Mouse (Mus musculus) adrenal gland (tissue): ENCODE data around the gene Tead1.

ENCODE experiments used
- intact Hi-C: fragments of 180-260 bp; cut with DNase I; formaldehyde crosslinking; loops from one replicate; pipeline ENCODE4 v1.15.1; 2025

The Tead1 gene

DNA sequence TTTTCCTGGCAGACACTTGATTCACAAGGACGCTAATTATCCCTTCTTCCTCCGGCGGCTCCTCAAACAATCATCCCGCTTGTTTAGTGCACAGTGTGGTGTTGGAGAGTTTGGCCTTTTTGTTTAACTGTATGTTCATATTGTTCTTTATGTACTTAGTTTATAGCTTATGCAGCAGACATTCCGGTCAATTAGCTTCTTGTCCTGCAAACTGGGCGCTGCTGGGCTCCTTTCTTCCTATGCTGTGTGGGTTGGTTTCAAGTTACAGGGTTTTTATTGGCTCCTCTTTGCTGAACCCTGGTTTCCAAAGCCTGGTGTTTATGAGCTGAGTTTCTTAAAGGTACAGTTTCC is 128.3 kb downstream of the Tead1 start:
- intact Hi-C loops, result no loop called here

DNA sequence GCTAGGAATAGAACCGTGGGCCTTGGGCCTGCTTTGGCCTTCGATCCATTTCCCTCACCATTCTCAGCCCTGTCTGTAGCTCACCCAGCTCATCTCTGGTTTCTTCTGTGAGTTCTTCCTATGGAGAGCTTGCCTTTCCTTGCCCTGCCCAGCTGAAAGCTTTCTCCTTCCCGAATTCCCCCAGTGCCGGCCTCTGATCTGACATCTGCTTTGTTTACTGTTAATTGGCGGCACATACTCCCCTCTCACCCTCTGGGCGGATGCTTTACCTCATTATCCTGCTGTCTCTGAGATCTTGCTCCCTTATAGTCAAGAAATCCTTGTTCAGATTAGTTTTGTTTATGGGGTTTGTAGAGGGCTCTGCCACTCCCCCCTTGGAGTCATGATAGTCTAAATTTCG is 131.6 kb downstream of the Tead1 start:
- intact Hi-C loops, result no loop called here

DNA sequence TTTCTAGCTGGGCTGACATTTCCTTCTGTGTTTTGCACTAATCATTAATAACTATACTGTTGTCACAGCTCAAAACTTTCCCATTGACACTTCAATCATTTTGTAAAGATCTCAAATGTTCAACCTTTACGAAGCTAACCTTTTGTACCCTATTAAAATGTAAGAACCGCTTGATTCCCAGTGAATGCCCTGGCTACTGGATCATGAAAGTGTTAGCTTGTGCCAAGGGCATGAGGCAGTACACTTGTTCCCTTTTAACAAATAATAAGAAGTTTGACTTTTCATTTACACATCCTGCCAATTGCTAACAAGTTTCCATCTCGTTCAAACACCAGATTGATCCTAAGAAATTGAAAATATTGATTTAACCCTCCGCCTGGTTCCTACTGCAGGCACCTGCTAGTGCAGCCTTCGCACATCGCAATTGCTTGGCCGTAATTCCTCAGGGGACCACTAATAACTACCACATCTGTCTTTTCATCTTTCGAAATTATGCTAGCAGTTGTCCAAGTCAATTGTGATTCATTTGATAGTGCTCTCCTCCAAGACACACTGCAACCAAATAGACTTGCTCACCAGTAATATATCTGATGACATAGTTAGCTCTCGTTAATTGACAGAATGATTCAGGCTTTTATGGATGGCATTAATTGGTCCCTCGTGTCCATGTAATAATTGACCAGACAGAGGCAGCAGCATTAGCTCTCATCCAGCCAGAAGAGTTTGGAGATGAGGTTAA is 133.1 kb downstream of the Tead1 start:
- intact Hi-C loops, result no loop called here

DNA sequence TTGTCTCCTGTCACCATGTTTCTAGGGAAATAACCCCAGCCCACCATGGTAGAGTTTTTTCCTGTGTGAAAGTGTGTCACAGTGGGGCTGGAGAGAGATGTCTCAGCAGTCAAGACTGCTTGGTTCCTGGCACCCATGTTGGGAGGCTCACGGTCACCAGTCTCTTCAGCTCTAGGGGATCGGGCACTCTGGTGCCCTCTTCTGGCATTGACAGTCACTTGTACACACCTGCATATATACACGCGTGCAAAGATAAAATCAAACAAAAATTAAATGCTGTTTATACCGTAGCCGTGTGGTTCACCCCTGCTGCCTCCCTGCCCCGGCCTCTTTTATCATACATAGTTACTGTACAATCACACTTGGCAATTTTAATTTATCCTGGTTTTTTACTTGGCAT is 134.0 kb downstream of the Tead1 start:
- intact Hi-C loops, result no loop called here

DNA sequence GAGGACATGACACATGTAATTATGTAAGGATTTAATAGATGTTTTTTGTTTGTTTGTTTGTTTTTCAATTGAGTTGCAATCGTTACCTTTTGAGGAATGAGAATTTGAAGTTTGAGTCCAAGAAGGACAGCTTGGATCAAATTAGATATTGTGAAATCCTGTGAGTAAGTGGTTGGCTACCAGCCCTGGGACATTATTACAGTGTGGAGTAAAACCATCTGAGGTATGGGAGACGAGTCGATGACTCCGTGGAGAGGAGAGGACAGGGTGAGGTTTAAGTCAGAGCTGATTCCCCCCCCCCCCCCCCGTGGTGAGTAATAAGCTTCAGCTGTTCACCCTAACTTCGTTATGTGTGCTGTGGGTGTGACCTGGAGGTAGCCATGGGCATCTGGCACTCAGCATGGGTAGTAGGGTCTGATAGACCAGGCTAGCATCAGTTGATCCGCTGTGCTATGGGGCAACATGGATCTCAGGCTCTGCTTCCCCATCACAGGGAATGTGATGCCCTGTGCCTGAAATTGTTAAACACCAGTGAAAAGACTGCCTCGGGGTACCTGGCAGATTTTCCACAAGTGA is 134.7 kb downstream of the Tead1 start:
- intact Hi-C loops, result no loop called here

DNA sequence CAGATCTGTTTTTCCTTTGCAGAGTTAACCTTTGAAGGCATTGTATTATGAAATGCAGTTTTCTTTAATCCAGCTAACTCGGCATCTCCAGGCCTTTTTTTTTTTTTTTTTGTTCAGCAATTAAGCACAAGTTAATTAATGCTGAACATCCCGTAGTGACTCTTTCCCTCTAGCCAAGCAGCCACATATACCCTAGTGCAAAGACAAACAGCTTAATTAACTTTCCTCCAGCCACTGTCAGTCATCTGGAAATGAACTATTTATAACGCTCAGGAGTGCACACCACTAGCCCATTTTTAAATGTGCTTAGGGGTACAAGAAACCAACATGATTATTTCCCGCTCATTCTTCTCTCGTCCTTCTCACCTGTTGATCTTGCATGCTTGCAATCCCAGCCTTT is 136.9 kb downstream of the Tead1 start:
- intact Hi-C loops, result no loop called here

DNA sequence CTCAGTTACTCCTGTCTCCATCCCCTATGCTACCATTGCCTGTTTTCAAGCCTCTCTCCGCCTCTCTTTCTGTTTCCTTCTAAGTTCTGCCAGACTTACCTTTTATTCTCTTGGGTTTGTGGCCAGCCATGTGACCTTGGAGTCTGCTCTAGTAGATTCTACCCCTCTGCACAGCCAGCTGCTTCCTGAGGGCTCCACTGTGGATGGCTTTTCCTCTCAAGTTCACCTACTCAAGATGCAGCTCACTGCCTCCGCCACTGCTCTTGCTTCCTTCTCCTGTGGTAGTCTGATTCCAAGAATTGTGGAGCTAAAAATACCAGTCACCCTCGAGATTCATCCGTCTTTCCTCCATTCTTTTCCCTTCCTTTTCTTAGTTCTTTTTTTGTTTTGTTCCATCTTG is 140.7 kb downstream of the Tead1 start:
- intact Hi-C loops, result no loop called here

DNA sequence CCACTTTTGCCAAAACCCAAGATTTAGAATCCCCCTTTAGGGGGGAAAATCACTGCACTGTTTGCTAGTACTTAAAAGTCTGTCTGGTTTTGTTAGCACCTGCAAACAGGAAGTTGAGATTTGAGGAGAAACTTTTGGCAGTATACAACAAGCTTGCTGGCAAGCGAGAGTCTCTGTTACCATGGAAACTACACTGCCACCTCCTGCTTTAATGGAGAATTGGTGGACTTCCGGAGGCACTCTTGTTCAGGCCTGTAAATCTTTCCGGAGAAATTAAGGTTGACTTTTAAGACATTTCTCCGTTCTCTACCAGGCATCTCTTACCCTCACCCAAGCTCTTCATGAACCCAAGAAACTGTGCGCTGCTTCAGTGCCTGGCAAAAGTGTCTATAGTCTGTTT is 143.8 kb downstream of the Tead1 start:
- intact Hi-C loops, result no loop called here

DNA sequence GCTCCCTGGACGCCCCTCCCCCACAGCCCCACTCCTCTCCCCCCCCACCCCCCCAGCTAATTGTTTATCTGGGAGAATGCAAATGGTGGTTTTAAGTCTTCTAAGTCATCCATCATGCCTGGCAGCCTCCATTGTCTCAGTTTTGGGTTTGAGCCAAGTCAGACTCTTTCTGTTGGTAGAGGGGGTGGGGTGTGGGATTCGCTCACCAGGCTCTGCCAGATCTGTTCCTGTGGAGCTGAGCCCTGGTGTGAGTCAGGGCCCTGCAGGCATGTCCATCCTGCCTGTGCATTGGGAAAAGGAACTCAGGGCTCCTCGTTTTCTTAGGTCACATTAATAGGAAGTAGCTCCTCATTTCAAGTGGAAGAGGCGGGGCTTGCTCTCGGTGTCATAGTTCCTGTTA is 144.5 kb downstream of the Tead1 start:
- intact Hi-C loops, result no loop called here

DNA sequence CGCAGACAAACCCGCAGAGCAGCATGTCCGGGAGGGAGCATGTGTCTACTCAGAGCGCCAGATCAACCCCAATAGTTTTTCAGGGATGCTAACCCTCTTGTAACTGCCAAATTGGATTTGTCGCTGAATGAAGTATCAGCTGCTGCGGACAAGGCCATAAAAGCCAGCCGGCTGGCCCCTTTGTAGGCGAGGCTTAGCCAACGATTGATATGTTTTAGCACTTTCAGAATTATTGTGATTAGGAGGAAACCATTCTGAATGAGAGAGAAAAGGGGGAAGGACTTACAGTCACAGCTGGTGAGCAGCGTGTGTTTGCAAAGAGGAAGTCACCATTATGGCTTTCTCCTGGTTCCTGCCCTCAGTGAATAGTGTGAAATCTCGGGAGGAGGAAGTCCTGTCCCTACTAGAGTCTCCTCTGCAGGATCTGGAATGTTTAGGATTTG is 146.2 kb downstream of the Tead1 start:
- intact Hi-C loops, result no loop called here

DNA sequence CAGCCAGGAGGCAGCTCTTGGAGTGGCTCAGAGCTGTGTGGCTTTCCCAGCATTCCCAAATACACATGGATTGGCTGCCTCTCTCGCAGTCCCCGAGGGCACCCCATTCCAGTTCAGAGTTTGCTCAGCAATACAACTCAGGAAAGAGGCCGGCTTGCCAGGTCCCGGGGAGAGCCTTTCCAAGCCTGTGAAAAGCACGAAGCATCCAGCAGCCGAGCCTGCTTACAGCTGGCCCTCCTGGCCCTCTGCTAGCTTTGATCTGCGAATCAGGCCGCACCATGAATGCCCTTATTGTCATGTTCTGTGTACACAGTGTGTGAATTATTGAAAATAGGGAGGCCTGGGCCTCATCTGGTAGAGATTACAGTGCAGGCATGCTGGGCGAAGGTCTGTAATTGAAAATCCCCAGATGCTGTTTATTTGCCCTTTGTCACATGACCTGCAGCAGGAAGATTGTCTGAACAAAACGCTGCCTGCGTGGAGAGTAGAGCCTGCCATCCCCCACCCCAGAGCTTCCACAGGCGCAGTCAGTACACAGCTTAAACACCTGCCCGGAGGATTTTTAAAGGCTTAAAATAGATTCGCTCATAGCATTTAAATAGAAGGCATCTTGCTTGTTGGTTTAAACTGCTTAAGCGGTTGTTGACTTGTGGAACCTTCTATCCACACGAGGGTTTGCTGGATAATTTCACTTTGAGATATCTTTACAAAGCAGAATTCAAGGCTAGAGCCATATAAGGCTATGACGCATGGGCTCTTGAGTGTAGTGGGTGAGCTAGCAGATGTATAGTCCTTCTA is 147.2 kb downstream of the Tead1 start:
- intact Hi-C loops, result no loop called here

DNA sequence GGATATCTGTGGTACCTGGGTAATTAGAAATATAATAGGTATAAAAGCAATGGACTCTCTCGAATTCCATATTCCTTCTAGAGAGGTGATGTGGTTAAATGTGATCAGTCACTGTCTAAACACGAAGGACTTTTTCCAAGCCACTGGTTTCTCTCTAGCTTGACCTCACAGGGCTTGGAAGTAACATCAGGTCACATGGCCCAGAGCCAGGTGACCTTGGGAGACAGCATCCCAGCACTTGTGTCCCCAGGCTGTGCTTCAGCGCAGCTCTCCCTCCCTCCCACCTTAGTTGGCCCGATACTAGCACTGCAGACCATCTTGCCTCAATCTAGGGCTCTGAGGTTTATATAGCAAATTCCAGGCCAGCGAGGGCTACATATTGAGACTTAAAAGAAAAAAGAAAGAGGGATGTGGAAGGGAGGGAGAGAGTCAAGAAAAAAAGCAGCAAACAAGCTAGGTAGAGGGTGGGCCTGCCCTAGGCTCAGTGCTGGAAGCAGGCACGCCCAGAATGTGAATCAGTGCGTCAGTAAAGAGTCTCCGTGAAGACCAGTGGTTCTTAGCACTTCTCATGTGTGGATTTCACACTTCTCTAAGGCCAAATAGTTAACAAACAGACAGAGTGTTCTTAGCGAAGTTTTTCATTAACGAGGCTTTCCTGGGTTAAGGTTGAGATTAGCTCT is 149.0 kb downstream of the Tead1 start:
- intact Hi-C loops, result no loop called here

DNA sequence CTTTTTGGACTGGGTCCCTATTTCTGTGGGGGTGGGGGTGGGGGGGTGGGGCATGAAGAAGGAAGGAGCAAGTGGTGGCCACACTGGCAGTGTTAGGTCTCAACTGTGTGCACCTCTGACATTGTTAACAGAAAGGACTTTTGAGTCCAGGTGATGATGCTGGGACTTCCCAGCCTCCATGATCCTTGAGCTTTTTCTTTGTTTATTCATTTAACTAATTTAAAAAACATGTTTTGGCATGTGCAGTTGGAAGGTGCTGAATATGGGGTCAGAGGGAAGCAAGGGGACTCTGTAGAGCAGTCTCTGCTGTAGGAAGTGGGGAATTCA is 149.5 kb downstream of the Tead1 start:
- intact Hi-C loops, result no loop called here

DNA sequence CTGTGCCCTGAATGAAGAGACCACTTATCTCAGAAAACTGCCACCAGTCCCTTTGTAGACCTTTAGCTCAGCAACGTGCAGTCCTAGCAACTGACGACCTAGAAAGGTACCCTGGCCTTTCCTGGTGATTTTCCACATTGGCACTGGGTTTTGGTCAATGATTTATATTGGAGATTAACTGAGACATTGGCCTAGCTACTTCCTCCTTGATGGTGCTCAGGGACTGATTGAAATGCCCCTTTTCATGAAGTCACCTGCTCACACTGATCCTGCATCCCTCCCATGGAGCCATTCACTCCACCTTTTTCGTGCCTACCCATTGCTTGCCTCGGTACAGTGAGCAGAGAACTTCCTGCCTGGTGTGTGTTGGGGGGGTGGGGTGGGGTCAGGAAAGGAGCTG is 151.8 kb downstream of the Tead1 start:
- intact Hi-C loops, result no loop called here

DNA sequence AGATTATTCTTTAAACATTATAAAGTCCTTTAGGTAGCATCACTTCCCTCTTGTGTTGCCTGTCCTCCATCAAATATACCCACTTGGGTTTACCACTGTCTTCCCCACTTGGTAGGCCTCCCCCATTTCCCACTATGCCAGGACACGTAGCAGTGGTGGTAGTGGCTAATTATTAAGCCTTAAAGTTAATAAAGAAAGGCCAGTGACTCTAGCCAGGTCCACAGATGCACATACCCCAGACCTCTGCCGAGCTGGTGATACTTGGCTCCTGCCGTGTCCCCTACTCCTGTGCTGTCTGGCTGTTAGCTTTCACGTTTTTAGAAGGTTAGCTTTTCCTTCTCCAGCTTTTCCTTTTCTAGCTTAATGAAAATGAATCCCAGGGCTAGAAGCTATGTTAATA is 152.3 kb downstream of the Tead1 start:
- intact Hi-C loops, result no loop called here

DNA sequence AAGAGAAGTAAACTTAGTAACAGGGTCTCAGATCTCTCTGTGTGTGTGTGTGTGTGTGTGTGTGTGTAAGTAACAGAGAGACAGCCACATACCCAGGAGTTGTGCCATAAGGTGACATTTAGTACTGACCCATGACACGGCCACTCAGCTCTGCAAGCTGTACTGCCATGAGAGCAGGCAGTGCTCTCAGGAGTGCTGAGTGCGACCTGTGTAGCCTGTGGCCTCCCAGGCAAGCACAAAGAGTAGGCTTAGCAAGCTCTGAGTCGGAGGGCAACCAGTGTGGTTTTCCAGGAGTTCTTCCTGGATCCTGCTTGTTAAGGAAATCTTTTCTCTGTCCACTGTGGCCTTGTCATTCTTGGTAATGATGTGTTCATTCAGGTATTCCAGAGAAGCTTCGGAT is 154.0 kb downstream of the Tead1 start:
- intact Hi-C loops, result no loop called here

DNA sequence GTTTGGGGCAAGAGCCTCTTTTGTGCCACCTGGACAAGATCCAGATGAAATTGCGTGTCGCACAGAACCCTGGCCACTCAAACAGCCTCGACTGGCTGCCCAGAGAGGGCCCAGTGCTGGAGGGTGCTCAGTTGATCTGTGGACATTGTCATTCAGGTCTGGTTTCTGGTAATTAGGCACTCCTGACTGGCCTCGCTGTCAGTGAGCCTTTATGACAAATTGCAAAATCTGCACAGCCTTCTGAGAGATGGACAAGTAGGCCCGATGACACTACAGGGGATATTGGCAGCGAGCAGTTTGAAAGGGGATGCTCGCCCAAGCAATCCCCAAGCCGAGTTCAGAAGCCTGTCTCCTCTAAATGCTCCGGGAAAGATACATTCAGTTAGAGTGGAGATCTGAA is 157.0 kb downstream of the Tead1 start:
- intact Hi-C loops, result no loop called here

DNA sequence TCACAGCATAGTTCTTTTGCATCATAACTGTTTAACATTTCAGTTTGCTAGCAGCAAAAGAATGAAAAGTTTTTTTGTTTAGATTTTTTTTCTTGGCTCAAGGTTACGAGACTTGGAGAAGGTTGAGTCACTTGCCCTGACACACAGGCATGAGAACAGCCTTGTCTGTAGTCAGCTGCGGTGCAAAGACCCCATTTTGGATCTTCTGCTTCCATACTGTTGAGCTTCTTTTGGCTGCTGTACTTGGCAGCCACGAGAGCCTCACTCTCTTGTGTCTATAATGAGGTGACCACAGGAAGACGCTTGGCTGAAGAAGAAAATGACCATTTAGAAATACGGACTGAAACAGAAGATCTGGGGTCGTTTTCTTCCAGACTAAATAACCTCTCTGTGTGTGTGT is 159.0 kb downstream of the Tead1 start:
- intact Hi-C loops, result no loop called here

DNA sequence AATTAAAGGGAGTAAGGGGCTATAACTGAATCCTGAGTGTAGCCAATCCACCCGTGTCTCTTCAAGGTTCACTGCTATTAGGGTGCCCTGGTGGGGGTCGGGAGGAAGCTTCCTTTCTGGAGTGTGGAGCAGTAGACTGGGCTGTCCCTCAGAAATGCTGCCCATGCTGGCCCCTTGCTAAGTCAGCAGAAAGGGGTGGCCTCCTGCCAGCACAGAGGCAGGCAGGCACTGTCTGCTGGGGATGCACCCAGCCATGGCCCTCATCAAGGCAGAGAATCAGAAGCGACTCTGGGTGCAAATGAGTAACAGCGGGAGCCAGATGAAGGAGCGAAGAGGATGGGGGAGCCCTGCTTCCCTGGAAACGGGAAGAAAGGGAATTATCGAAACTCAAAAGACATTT is 161.2 kb downstream of the Tead1 start:
- intact Hi-C loops, result no loop called here

DNA sequence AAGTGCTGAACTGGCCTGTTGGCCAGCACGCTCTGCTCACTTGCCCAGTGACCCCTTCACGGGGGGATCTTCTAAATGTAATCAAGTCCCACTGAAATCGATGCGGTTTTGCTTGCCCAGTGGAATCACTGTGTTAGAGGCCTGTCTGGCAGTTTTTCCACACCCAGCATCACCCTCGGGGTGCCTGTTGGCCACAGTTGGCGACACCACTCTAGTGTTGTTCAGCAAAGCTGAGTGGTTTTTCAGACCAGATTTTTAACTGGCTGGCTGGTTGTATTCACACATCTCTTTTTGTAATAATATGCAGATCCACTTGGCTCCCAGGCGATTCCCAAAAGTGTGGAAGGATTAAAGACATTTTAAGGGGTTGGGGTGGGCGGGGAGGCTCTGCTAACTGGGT is 161.8 kb downstream of the Tead1 start:
- intact Hi-C loops, result no loop called here

DNA sequence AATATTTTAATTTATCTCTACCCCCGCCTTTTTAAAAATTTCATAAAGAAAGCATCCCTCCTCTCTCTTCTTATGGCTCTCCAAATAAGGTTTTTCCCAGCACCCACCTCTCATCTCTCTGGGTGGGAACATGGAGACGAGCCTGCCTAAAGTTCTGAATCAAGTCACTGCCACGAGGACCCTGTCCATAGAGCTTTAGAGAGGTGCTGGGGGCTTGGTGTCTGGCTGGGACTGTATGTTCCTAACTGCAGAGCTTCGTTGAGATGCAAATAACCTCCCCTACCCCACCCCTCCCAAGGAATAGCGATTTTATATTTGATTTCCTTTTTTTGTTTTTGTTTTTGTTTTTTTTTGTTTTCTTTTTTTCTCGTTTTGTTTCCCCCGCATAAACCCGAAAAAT is 162.4 kb downstream of the Tead1 start:
- intact Hi-C loops, result no loop called here

DNA sequence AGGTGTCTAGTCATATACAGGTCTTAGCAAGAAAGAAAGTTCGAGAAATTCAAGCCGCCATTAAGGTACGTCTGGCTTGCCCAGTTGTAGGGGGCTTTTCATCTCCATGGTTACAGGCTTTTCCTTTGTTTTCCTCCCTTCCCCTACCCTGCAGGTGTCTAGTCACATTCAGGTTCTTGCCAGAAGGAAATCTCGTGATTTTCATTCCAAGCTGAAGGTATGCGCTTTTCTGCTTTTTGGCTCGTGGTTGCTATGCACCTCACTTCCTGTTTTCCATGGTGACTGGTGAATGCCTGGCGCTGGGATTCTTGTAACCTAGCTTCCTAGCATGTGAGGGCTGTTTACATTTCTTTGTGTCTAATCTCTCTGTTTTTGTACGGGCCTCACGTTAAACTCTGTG is 162.8 kb downstream of the Tead1 start:
- intact Hi-C loops, result no loop called here
